Mouse (Mus musculus): Measurements from ENCODE around the gene Galnt10.

DNA sequence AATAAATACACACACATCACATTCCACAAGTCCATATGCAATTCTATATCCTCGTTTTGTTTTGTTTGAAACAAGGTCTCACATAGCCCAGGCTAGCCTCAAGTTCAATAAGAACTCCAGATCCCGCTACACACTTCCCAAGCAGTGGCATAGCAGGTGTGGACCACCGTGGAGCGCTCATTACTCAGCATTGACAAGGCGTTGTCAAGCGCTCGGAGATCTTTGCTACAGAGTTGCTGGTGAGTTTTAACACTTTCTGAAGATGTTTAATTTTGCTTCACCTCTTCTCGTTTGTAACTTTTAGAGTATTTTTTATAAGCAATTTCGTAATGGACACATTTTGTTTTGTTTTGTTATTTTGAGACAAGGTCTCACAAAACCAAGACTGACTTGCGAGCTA is 154.2 kb downstream of the Galnt10 start:
- TF ChIP-seq MAFK (IDR thresholded peaks at IDR 0.05; ENCODE audit: insufficient read depth, low read depth, low read length) (no peak), CHD2 (IDR thresholded peaks at IDR 0.05; ENCODE audit: low read depth, low read length) (no peak), HCFC1 (IDR thresholded peaks at IDR 0.05; ENCODE audit: borderline replicate concordance, insufficient read depth, low read length) (no peak), ZC3H11A (IDR thresholded peaks at IDR 0.05; ENCODE audit: borderline replicate concordance, low read depth, low read length) (no peak), ZNF384 (IDR thresholded peaks at IDR 0.05; ENCODE audit: low read depth, low read length) (no peak)

Measured in ES-E14 (cell line).